Mouse (Mus musculus): ENCODE measurements around the gene Pdcd1lg2.

Gene Pdcd1lg2

DNA sequence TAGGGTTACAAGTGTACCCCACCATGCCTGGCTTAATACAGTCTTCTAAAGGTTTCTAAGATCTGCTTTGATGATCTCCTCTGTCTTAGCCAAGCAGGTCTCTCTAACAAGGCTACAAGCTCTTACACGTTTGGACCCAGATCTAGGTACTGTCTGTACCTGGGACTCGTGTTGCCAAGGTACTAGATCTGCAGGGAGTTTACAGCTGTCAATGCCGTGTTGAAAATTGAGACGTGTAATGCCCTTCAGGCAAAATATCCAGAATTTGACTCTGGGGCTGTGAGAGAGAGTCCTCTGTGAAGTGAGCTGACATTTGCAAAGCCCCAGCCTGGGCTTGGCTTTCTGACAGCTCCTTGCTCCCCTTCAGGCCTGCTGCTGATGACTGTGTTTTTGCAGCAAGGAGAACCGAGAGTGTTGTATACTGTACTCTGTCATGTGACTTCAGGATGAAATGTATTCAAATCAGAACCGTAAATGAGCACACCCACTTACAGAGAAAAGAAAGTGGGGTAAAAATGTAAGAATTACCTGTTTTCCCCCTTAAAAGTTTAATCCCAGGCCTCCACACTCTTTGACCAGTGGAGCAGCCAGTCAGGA is 85.4 kb downstream of the Pdcd1lg2 start:
- no peak for DNase-seq (ENCODE audit: extremely low read depth, low read depth)

DNA sequence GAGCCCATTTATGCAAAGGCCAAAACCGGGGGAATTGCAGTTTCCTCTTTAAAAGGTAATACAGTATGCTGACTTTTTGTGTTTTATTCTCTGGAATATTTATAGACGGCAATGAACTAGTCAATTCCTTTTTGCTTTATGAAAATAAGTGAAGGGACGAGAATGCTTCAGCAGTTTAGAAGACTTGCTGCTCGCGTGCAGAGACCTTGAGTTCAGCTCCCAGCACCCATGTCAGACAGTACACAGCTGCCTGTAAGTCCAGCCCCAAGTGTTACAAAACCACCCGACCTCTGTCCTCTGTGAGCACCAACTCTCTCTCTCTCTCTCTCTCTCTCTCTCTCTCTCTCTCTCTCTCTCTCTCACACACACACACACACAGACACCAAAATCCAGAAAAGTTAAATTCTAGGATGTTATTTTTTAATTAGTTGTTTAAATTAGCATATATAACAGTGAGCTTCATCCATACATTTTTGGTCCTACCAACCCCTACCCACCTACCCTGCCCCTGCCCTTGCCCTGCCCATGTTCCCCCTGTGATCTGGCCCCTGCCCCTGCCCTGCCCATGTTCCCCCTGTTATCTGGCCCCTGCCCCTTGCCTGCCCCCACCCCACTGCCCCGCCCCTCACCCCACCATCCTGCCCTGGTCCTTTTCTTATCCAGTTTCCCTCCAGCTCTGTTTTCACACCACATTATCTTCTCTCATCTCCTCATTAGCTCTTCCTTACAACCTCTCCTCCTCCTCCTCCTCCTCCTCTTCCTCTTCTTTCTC is 86.3 kb downstream of the Pdcd1lg2 start:
- no peak for DNase-seq (ENCODE audit: extremely low read depth, low read depth)

DNA sequence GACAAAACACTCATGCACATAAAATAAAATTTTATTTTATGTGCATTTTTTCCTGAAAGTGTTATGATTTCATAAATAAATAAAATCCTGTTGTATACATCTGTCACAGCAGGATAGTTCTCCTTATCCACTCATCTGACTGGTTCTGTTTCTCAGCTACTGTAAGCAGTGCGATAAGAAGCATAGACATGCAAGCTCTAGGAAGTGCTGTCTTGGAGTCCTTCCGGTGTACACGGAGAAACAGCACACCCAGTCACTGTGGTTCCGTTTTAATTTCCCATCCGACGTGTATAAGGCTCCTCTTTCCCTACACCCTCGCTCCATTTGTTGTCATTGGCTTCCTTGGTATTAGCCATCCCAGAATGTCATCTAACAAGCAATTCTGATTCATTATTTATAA is 87.2 kb downstream of the Pdcd1lg2 start:
- peak; percentile 98 for DNase-seq (ENCODE audit: extremely low read depth, low read depth)

DNA sequence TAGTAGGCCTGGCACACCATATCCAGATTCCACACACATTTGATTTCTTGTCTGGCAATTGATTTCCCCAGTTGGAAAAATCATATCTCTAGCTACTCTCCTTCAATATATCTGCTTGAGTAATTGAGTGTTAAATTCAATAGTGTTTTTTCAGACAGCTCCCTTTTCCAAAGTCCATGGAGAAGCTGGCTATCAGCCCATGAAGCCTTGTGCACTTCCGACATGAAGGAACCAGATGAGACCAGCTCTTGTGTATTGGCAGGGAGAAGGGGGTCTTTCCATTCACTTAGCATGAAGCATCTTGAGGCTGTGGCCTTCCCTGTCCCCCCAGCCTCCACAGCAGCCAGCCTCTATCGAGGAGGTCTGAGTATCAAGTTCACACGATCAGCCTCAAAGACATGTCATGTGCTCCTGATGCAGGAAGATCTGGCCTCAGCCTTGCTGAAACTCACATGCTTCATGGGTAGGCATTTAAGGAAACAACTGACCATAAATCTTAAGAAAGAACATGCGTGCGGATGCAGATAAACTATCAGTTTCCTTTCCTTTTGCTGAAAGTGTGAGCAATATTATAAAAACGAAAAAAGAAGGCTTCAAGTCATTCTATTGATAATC is 88.2 kb downstream of the Pdcd1lg2 start:
- no peak for DNase-seq (ENCODE audit: extremely low read depth, low read depth)

DNA sequence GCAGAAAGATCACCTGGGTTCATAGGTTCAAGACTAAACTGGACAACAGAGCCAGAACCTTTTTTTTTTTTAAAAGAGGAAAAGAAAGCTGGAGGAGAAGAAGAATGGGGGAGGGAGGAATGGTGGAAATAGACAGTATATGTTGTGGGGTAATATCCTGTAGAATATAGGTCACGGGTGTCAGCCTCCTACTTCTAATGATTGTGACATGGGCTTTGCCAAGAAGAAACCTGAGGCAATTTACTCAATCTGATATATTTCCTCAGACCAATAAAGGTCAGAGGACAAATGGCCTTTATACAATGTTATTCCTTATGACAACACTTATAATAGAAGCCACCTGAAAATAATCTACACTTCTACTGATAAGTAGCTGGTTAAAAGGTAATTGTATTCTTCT is 89.6 kb downstream of the Pdcd1lg2 start:
- DNase-seq (ENCODE audit: extremely low read depth, low read depth) = no peak

DNA sequence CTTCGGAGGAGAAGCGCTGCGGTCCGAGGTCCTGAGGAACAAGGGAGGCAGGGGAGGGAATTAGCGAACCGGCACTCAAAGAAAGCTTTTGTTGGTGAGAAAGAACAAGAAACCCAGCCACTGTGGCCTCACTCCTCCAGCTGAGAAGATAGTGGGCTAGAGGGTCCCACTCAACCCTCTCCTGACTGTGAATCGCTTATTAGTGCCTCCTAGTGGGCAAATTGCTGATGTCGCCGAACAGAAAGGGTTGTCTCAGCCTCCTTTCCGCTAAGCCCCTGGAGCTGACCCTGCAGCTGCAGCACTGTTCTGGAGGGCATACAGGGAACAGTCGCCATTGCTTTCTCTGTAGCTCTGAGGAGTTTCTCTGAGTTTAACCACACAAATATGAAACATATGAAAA is 90.4 kb downstream of the Pdcd1lg2 start:
- DNase-seq (ENCODE audit: extremely low read depth, low read depth) = peak; percentile 76

DNA sequence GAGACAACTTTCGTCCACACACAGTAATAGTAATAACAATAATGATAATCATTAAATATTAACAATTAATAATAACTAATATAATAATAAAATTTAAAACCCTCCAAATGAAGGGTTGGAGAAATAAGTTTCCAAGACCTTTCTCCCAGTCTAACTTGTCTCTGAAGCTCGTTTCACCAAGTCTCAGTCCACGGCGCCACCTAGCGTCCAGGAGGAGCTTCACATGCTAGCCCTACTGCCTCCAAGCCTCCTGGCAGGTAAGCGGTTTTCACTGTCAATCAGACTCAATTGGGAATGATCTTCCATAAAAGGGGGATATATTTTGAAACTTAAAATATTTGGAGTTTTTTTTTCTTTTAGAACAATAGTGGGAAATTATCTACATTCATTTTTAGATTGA is 90.8 kb downstream of the Pdcd1lg2 start:
- DNase-seq (ENCODE audit: extremely low read depth, low read depth) = peak; percentile 84

DNA sequence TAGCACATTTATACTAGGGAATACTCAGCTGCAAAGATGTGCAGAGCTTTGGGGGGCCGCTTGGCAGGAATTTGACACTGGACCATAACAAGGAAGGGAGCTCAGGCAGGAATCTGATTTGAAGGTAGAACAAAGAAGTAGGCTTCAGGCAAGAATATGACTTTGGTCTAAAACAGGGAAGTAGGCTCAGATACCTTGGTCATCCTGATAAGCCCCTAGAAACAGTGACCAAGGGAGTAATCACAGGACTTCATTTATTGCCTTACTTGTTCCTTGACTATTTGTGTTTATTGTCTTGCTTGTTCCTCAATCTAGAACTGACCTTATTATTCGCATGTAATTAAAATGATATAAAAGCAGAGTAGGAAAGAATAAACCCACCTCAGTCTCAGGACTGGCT is 93.4 kb downstream of the Pdcd1lg2 start:
- DNase-seq (ENCODE audit: extremely low read depth, low read depth) = peak; percentile 75

DNA sequence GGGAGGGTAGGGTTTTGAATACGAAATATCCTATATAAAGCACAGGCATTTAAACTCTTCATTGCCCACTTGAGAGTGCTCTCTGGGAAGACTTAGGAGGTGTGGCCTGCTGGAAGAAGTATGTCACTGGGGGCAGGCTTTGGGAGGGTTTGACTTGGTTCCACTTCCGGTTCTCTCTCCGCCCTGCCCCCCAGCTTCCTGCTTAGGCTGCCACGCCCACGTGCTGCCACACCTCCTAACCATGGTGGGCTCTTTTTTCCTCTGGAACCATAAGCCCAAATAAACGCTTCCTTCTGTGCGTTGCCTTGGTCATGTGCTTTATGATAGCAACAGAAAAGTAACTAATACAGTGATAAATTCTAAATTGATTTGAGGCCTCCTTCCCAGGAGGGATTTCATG is 94.9 kb downstream of the Pdcd1lg2 start:
- no peak for DNase-seq (ENCODE audit: extremely low read depth, low read depth)

DNA sequence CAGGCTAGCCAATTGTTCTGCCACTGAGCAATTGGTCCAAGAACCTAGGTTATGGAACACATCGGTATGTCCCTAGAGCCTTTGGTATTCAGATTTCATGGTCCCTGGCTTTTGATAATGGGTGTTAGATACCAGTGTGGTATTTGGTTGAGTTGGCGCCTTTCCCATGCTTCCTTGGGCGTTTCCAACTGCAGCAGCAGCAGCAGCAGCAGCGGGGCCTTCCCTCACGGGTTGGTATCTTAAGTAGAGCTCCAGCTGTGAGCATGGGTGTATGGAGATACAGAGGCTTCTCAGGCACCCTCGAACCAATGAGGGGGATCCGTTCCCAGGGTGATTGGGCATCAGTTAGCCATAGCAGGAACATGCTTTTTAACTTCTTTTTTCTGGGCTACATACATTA is 97.5 kb downstream of the Pdcd1lg2 start:
- DNase-seq (ENCODE audit: extremely low read depth, low read depth) = peak; percentile 89

DNA sequence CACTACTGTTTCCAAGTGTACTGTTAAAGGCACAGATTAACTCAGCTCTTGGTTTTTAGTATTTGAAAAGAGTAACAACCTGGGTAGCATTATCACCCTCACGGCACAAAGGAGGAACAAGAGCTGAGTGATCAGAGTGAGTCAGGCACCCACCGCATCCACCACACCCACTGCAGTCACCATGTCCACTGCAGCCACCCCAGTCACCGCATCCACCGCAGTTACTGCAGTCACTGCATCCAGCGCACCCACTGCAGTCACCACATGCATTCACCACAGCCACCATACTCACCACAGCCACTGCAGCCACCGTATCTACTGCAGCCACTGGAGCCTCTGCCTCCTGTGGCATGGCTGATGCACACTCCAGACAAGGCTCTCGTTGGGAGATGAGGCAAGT is 99.1 kb downstream of the Pdcd1lg2 start:
- no peak for DNase-seq (ENCODE audit: extremely low read depth, low read depth)

DNA sequence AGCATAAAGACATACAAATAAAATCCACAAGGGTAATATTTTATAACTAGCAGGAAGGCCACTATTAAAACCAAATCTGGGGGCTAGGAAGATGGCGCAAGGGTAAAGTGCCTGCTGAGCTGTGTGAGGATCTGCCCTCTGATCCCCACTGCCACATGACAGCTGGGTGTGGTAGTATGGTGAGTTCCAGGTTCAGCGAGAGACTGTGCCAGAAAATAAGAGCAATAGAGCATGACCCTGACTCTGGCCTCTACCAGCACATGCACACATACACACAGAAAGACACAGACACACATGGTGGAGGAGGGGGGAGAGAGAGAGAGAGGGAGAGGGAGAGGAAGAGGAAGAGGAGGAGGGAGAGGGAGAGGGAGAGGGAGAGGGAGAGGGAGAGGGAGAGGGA is 101.1 kb downstream of the Pdcd1lg2 start:
- DNase-seq (ENCODE audit: extremely low read depth, low read depth) = no peak

DNA sequence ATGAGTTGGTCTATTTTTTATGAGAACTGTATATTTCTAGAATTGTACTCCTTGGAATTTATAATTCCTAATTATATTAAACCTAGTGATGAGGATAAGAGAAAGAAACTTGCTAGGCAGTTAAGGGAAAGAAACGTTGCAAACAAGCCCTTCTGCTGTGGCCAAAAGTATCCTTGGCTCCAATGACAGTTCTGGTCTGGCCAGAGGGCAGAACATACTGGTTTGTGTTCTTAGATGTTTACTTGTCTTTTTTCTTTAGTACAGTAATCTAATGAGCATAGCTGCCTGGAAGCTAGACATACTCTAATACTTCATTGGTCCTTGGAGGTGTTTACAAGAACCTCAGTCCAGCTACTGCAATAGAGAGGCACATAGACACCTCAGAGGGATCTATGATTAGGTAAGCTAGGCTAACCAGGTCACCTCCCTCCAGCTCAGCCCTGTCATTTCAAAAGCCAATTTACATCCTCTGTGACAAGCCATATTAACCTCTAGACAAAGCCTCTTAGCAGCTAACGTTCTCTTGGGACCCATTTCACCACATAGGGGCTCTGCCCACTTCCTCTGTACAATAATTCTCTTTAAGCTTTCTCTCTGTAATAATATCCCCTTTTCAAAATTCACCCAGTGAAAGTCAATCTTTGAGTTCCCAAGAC is 102.5 kb downstream of the Pdcd1lg2 start:
- no peak for DNase-seq (ENCODE audit: extremely low read depth, low read depth)

DNA sequence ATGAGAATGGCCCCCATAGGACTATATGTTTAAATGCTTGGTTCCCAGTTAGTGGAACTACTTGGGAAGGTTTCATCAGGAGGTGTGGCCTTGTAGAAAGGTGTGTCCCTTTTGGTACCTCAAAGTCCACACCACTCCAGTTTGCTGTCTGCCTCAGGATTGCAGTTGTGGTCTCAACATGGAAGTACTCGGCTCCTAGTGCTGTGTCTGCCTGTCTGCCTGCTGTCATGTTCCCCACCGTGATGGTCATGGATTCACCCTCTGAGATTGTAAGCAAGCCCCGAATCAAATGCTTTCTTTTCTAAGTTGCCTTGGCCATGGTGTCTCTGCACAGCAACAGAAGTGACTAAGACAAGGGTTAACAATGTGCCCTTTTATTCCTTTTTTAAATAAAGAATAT is 103.4 kb downstream of the Pdcd1lg2 start:
- no peak for DNase-seq (ENCODE audit: extremely low read depth, low read depth)

DNA sequence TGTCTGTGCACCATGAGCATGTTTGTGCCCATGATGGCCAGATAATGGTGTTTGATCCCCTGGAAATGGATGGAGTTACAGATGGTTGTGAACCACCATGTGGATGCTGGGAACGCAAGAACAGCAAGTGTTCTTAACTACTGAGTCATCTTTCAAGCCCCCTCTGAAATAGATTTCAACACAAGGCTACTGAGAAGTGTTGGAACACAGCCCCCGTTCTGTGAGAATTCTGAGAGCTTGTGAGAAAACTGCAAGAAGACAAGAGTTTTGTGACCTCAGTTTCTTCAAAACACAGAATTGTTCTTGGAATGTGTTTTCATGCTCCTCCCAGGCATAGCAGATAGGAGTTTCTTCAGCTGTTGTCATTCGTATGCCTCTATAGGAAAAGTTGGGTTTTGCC is 104.7 kb downstream of the Pdcd1lg2 start:
- DNase-seq (ENCODE audit: extremely low read depth, low read depth) = no peak

DNA sequence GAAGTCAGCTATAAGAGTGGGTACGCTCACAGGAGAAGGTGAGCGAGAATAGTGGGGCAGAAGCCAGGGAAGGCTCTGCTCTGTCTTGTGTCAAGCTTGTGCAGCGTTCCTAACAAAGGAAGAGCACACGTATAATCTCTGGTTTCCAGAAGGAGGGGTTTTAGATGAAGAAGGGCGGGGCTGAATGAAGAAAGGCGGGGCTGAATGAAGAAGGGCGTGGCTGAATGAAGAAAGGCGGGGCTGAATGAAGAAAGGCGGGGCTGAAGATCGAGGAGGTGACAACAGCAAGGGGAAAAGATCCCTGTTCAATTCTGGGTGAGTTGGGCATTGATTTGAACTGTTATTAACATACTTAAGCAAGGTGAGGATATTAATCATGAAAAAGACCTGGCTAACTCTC is 105.3 kb downstream of the Pdcd1lg2 start:
- DNase-seq (ENCODE audit: extremely low read depth, low read depth) = no peak

DNA sequence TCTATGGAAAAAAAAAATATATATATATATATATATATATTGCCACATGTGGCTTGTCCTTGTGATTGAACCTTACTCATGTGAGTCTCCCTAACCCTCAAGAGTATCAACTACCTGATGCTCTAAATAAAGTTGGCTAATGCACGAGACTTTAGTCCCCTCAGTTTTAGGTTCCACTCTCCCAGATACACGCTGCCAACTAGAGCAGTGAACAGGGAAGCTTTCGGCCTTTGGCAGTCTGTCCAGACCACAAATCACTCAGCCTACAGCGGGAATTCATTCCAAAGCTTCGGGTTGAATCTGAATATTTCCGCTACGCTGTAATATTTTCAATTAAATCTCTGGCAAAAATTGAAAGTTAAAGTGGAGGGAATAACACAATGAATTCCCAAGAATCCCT is 107.7 kb downstream of the Pdcd1lg2 start:
- DNase-seq (ENCODE audit: extremely low read depth, low read depth) = no peak

DNA sequence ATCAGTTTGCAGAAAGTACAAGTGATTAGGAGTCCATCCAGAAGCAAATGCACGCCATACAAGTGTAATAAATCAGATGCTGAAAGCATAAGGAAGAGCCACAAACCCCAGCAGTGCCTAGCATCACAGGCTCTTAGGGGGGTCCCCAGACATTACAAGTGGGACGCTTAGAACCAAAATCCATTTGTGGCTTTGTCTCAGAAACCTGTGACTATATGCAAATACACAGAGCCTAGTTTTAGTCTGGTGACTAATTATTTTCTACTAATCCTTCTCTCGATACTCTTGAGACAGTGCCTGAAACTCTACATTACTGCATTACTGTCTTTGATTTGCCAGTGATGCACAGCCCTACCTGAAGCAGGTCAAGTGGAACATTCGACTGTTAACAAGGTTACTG is 108.2 kb downstream of the Pdcd1lg2 start:
- no peak for DNase-seq (ENCODE audit: extremely low read depth, low read depth)

All from MEL-GATA-1-ER (cell line).